Mouse (Mus musculus) heart, embryonic 11.5 days (tissue): ENCODE results near the gene Itpka. TPM values are rescaled to one million over a fixed set of nuclear protein-coding genes. Genes with fewer than 3 reads are reported as not detected.
A peak's percentile ranks its signal among the peaks of the same experiment; 100 is the strongest.
"Not testable (repeated sequence)": the region's sequence is repeated elsewhere in the genome, so short reads cannot be mapped to it uniquely, and the experiment has no call there.

Experiments
- ATAC-seq: fragments of 200-750 bp; cut with Nextera tagmentation; replicated peaks from 2 replicates; pipeline ENCODE4 v1.8.0; 2017; ENCODE audit warnings: moderate library complexity; ENCODE audit not compliant: insufficient number of reproducible peaks, low FRiP score, low TSS enrichment
- H3K27ac ChIP-seq: fragments of 300-500 bp; sonication (generic); 2 replicates; pipeline ENCODE4 v1.5.1; 2014; ENCODE audit warnings: mild to moderate bottlenecking, low read depth, low read length
- H3K27me3 ChIP-seq: fragments of 300-500 bp; sonication (generic); 2 replicates; pipeline ENCODE4 v1.6.1; 2014; ENCODE audit warnings: mild to moderate bottlenecking, low read length, mixed read lengths; ENCODE audit not compliant: control insufficient read depth, insufficient read depth
- H3K36me3 ChIP-seq: fragments of 300-500 bp; sonication (generic); 2 replicates; pipeline ENCODE4 v1.6.1; 2014; ENCODE audit warnings: mild to moderate bottlenecking, low read length, moderate library complexity, mixed read lengths; ENCODE audit not compliant: control insufficient read depth, insufficient read depth
- H3K4me1 ChIP-seq: fragments of 300-500 bp; sonication (generic); 2 replicates; pipeline ENCODE4 v1.6.1; 2014; ENCODE audit warnings: low read length; ENCODE audit not compliant: control insufficient read depth, insufficient read depth
- H3K4me2 ChIP-seq: fragments of 300-500 bp; sonication (generic); 2 replicates; pipeline ENCODE4 v1.6.1; 2014; ENCODE audit warnings: mild to moderate bottlenecking, moderate library complexity
- H3K4me3 ChIP-seq: fragments of 300-500 bp; sonication (generic); 2 replicates; pipeline ENCODE4 v1.5.1; 2014; ENCODE audit warnings: low read depth, low read length
- H3K9ac ChIP-seq: fragments of 300-500 bp; sonication (generic); 2 replicates; pipeline ENCODE4 v1.6.1; 2014; ENCODE audit warnings: mild to moderate bottlenecking, low read depth, low read length, moderate library complexity
- H3K9me3 ChIP-seq: fragments of 300-500 bp; sonication (generic); replicated peaks from 2 replicates; pipeline ENCODE4 v1.6.1; 2016; ENCODE audit warnings: low read length; ENCODE audit not compliant: control insufficient read depth
- WGBS: fragments of 180-500 bp; shearing (Covaris S2); extraction: QIAGEN DNeasy Blood & Tissue Kit; methylation state at CpG from one replicate; pipeline ENCODE4 v1.1.7; 2014; ENCODE audit not compliant: insufficient replicate concordance; 5-methylcytosine and 5-hydroxymethylcytosine counted together
- polyA plus RNA-seq: library from polyadenylated mRNA; unstranded; fragments of >200 nt; fragmentation: Nextera tagmentation; extraction: Ambion mirVana; gene quantifications from 2 replicates; pipeline ENCODE4 v1.2.1, GENCODE M21; 2014

The Itpka gene
- polyA plus RNA-seq = 1.9 and 2.2 TPM in 2 replicates

- peak; percentile 79 for ATAC-seq
- WGBS = 0% methylated on average over 34 of the region's 53 CpGs
- Histone ChIP-seq H3K4me3 (peak within 1 kb of the TSS; percentile 79), H3K9me3 (no peaks in the 10 kb centered on the region), H3K27ac (peak within 1 kb of the TSS; percentile 94), H3K4me1 (peaks cover 33% of the 10 kb centered on the region), H3K9ac (peak within 1 kb of the TSS; percentile 82), H3K36me3 (no peaks in the 10 kb centered on the region), H3K4me2 (peak within 1 kb of the TSS; percentile 100), H3K27me3 (peaks cover 27% of the 10 kb centered on the region)
These were observed at the start of gene Itpka for GRCm38 (mm10) chr2:119741581-119742411. Gene Itpka (plus strand): TSS chr2:119742337.

DNA sequence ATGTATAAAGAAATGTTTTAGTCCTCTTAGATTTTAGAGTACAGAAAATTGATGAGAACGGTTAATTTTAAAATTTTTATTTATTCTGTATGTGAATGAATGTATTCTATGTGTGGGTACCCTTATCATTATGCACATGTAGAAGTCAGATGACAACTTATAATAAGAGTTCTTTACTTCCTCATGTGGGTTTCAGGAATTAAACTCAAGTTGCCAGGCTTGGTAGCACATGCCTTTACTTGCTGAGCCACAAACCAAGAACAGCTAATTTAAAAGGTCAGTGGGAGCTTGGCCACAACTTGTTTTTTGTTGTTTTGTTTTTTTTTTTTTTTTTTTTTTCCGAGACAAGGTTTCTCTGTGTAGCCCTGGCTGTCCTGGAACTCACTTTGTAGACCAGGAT, 47.3 kb upstream of the Itpka start:
- H3K27ac ChIP-seq = no peak overlapping the region
- no peak for ATAC-seq
- 0 out of 2 replicates have a peak, but pooled peaks cover 5% of the 10 kb centered on the region for H3K4me1 ChIP-seq
- 81% methylated on average over 2 of the region's 2 CpGs for WGBS
- no peaks in the 10 kb centered on the region for H3K9me3 ChIP-seq
- H3K36me3 ChIP-seq = no peaks in the 10 kb centered on the region
- no peaks in the 10 kb centered on the region for H3K27me3 ChIP-seq
- no peak overlapping the region for H3K4me2 ChIP-seq
- H3K9ac ChIP-seq = no peak overlapping the region
- no peak overlapping the region for H3K4me3 ChIP-seq

- Histone ChIP-seq H3K4me3 (no peak overlapping the region), H3K36me3 (no peaks in the 10 kb centered on the region), H3K4me1 (no peaks in the 10 kb centered on the region), H3K27ac (no peak overlapping the region), H3K4me2 (no peak overlapping the region), H3K9me3 (no peaks in the 10 kb centered on the region), H3K9ac (no peak overlapping the region), H3K27me3 (no peaks in the 10 kb centered on the region)
- ATAC-seq = no peak
- 76% methylated on average over 1 of the region's 1 CpGs for WGBS
These were observed 46.0 kb upstream of the Itpka start for GRCm38 (mm10) chr2:119696111-119696510.

DNA sequence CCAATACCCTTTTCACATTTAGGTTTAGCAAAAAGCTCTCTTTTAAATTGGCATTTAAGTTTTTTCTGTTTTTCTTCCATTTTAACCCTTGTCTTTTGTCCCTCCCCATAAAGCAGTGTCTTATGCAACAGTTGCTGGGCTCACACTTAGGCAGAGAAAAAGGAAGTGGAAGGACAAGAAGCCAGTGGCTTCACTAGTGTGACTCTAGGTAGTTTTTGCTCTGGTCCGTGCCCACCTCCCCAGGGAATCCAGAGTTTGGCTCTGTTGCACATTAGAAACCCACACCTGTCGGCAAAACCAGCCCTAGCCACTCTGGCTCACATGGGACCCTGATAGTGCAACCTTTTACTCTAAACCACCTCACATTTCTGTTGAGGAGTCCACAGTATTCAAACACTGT, 43.7 kb upstream of the Itpka start:
- H3K4me2 ChIP-seq = no peak overlapping the region
- no peak overlapping the region for H3K9ac ChIP-seq
- no peaks in the 10 kb centered on the region for H3K4me1 ChIP-seq
- WGBS = 78% methylated on average over 2 of the region's 2 CpGs
- no peak overlapping the region for H3K4me3 ChIP-seq
- H3K36me3 ChIP-seq = no peaks in the 10 kb centered on the region
- no peaks in the 10 kb centered on the region for H3K9me3 ChIP-seq
- no peak overlapping the region for H3K27ac ChIP-seq
- no peak for ATAC-seq
- H3K27me3 ChIP-seq = no peaks in the 10 kb centered on the region

GRCm38 (mm10) chr2:119699962-119700361, 42.2 kb upstream of the Itpka start:
- H3K27ac ChIP-seq = no peak overlapping the region
- no peak for ATAC-seq
- no peak overlapping the region for H3K4me2 ChIP-seq
- WGBS = 91% methylated on average over 3 of the region's 3 CpGs
- H3K9ac ChIP-seq = no peak overlapping the region
- no peaks in the 10 kb centered on the region for H3K27me3 ChIP-seq
- H3K4me3 ChIP-seq = no peak overlapping the region
- H3K9me3 ChIP-seq = no peaks in the 10 kb centered on the region
- H3K4me1 ChIP-seq = no peaks in the 10 kb centered on the region
- H3K36me3 ChIP-seq = peaks cover 2% of the 10 kb centered on the region; the same call in 1 of the 2 replicates

DNA sequence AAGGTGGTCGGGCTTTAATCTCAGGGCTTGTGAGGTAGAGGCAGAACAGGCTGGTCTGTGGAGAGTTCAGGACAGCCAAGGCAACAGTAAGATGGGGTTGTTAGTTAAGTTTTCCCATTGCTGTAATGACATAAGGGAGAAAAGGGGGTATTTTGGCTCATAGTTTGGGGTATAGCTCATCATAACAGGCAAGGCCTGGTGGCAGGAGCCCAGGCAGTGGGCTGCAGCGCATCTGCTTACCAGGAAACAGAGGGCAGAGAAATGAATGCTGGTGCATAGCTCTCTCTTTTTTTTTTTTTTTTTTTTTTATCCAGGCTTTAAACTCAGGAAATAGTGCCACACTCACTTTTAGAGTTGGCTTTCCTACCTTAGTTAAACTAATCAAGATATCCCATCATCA, 39.0 kb upstream of the Itpka start:
- Histone ChIP-seq H3K27me3 (no peaks in the 10 kb centered on the region), H3K4me3 (no peak overlapping the region), H3K27ac (no peak overlapping the region), H3K9me3 (no peaks in the 10 kb centered on the region), H3K9ac (no peak overlapping the region), H3K4me1 (no peaks in the 10 kb centered on the region), H3K4me2 (no peak overlapping the region), H3K36me3 (peaks cover 8% of the 10 kb centered on the region)
- 88% methylated on average over 2 of the region's 2 CpGs for WGBS
- no peak for ATAC-seq

GRCm38 (mm10) chr2:119707676-119708075, 34.5 kb upstream of the Itpka start:
- no peak for ATAC-seq
- 84% methylated on average over 3 of the region's 3 CpGs for WGBS
- no peak overlapping the region for H3K4me3 ChIP-seq
- no peak overlapping the region for H3K4me2 ChIP-seq
- H3K9ac ChIP-seq = no peak overlapping the region
- no peaks in the 10 kb centered on the region for H3K9me3 ChIP-seq
- peaks cover 18% of the 10 kb centered on the region for H3K36me3 ChIP-seq
- no peaks in the 10 kb centered on the region for H3K4me1 ChIP-seq
- no peaks in the 10 kb centered on the region for H3K27me3 ChIP-seq
- no peak overlapping the region for H3K27ac ChIP-seq

- Histone ChIP-seq H3K4me2 (no peak overlapping the region), H3K4me3 (no peak overlapping the region), H3K27ac (no peak overlapping the region), H3K36me3 (peaks cover 16% of the 10 kb centered on the region), H3K9ac (no peak overlapping the region), H3K4me1 (no peaks in the 10 kb centered on the region), H3K9me3 (no peaks in the 10 kb centered on the region), H3K27me3 (no peaks in the 10 kb centered on the region)
- ATAC-seq = no peak
- WGBS = 83% methylated on average over 3 of the region's 3 CpGs
These were observed 32.1 kb upstream of the Itpka start for GRCm38 (mm10) chr2:119710011-119710410.

DNA sequence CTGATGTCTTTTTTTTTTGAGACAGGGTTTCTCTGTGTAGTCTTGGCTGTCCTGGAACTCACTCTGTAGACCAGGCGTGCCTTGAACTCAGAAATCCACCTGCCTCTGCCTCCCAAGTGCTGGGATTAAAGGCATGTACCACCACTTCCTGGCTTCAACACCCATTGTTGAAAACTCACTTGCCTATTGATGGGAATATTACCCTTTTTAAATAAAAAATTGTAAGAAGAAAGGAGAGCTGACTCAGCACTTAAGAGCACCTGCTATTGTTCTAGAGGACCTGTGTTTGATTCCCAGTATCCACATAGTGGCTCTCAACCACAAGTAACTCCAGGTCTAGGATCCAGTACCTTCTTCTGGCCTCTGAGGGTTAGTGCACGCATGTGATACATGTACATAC, 26.3 kb upstream of the Itpka start:
- not testable (repeated sequence) for H3K27ac ChIP-seq, ATAC-seq, H3K36me3 ChIP-seq, H3K4me2 ChIP-seq, H3K9me3 ChIP-seq, H3K4me1 ChIP-seq, H3K27me3 ChIP-seq, H3K4me3 ChIP-seq, H3K9ac ChIP-seq
- WGBS = 94% methylated on average over 2 of the region's 2 CpGs
